Mouse (Mus musculus): ENCODE data around the gene Nom1. TPM values are rescaled to one million over a fixed set of nuclear protein-coding genes. Genes with fewer than 3 reads are reported as not detected.

The Nom1 gene
- polyA plus RNA-seq, 1 experiment from 2014 or later = 23.5 TPM

- Histone ChIP-seq H3K27me3 (peaks cover 95% of the 10 kb centered on the region), H3K36me3 (no peaks in the 10 kb centered on the region), H3K27ac (no peak overlapping the region), H3K4me3 (no peak overlapping the region), H3K9me3 (replicated peaks) (no peaks in the 10 kb centered on the region), H3K9ac (no peak overlapping the region), H3K4me2 (replicated peaks) (no peak overlapping the region), H3K4me1 (peaks cover 4% of the 10 kb centered on the region)
- no peak for ATAC-seq (ENCODE audit: low FRiP score)
- 18% methylated on average over 13 of the region's 13 CpGs for WGBS
Observed at GRCm38 (mm10) chr5:29487321-29487720, 52.9 kb downstream of the Nom1 start.

- no peak overlapping the region for H3K27ac ChIP-seq
- no peaks in the 10 kb centered on the region for H3K4me1 ChIP-seq
- no peak overlapping the region for H3K4me2 ChIP-seq (replicated peaks)
- ATAC-seq (ENCODE audit: low FRiP score) = no peak
- H3K9me3 ChIP-seq (replicated peaks) = no peaks in the 10 kb centered on the region
- 86% methylated on average over 3 of the region's 3 CpGs for WGBS
- no peaks in the 10 kb centered on the region for H3K36me3 ChIP-seq
- H3K27me3 ChIP-seq = no peaks in the 10 kb centered on the region
- no peak overlapping the region for H3K9ac ChIP-seq
- no peak overlapping the region for H3K4me3 ChIP-seq
Observed at GRCm38 (mm10) chr5:29507013-29507412, 72.5 kb downstream of the Nom1 start.

Other genes with a start within 250 kb of the Nom1 start
- gene Rnf32, start 238.7 kb upstream of the Nom1 start, polyA plus RNA-seq (2016; fragmentation: Nextera tagmentation; extraction: Ambion mirVana) = 10.4 and 12.3 TPM in 2 replicates
- 17.6 and 17.9 TPM in 2 replicates for gene Lmbr1, start 56.3 kb upstream of the Nom1 start, polyA plus RNA-seq (2016; fragmentation: Nextera tagmentation; extraction: Ambion mirVana)
- 0.23 and 0.73 TPM in 2 replicates for gene Mnx1, start 43.8 kb downstream of the Nom1 start, polyA plus RNA-seq (2016; fragmentation: Nextera tagmentation; extraction: Ambion mirVana)
- gene Ube3c, start 134.6 kb downstream of the Nom1 start, polyA plus RNA-seq (2016; fragmentation: Nextera tagmentation; extraction: Ambion mirVana) = 41.6 and 47.5 TPM in 2 replicates

Measured in hindbrain, embryonic 12.5 days (tissue).